Mouse (Mus musculus) small intestine, adult 2 months (tissue): ENCODE data around the gene N4bp2l1. TPM values are rescaled to one million over a fixed set of nuclear protein-coding genes. Genes with fewer than 3 reads are reported as not detected.
A peak's percentile ranks its signal among the peaks of the same experiment; 100 is the strongest.

Experiments used
- H3K27ac ChIP-seq: fragments of 200-500 bp; 2 replicates; pipeline ENCODE4 v1.5.1; 2012; ENCODE audit warnings: low read depth, low read length, control low read depth, inconsistent platforms; ENCODE audit not compliant: insufficient read depth
- H3K27me3 ChIP-seq: fragments of 200-500 bp; 2 replicates; pipeline ENCODE4 v1.6.1; 2012; ENCODE audit warnings: mild to moderate bottlenecking, moderate library complexity, low read length, inconsistent platforms; ENCODE audit not compliant: control insufficient read depth, insufficient read depth
- H3K36me3 ChIP-seq: fragments of 200-500 bp; 2 replicates; pipeline ENCODE4 v1.6.1; 2012; ENCODE audit warnings: mild to moderate bottlenecking, low read length, control low read depth, inconsistent platforms; ENCODE audit not compliant: control insufficient read depth, insufficient read depth
- H3K4me1 ChIP-seq: fragments of 200-500 bp; 2 replicates; pipeline ENCODE4 v1.6.1; 2012; ENCODE audit warnings: low read length, inconsistent platforms, mixed read lengths; ENCODE audit not compliant: control insufficient read depth, insufficient read depth, insufficient read length
- H3K4me3 ChIP-seq: fragments of 200-500 bp; 2 replicates; pipeline ENCODE4 v1.5.1; 2012; ENCODE audit warnings: low read depth, mild to moderate bottlenecking, control low read depth, inconsistent platforms, low read length, moderate library complexity
- CTCF ChIP-seq: fragments of 200-500 bp; IDR thresholded peaks from 2 replicates; pipeline ENCODE4 v1.5.1; 2012; ENCODE audit warnings: low read depth, mild to moderate bottlenecking, control low read depth, inconsistent platforms, low read length, moderate library complexity, mixed read lengths; ENCODE audit not compliant: insufficient replicate concordance, insufficient read length; ENCODE audit errors: extremely low read depth
- POLR2A ChIP-seq: fragments of 200-500 bp; IDR thresholded peaks from 2 replicates; pipeline ENCODE4 v1.6.1; 2012; ENCODE audit warnings: low read depth, mild to moderate bottlenecking, control low read depth, inconsistent platforms, low read length, moderate library complexity
- WGBS: fragments of 180-500 bp; shearing (Covaris S2); methylation state at CpG from one replicate; pipeline ENCODE4 v1.1.7; 2018; 5-methylcytosine and 5-hydroxymethylcytosine counted together
- polyA plus RNA-seq: library from polyadenylated mRNA; depleted of rRNA; stranded (reverse); fragments of >200 nt; gene quantifications from 2 replicates; pipeline ENCODE4 v1.2.3, GENCODE M21; 2012

N4bp2l1 gene
- polyA plus RNA-seq, 1 experiment, result 7.6 TPM

- H3K4me1 ChIP-seq, result peaks cover 13% of the 10 kb centered on the region; the same call in 1 of the 2 replicates
- H3K27me3 ChIP-seq, result no peaks in the 10 kb centered on the region
- 80% methylated on average over 1 of the region's 1 CpGs for WGBS
- no peak overlapping the region for H3K4me3 ChIP-seq
- H3K27ac ChIP-seq, result peak overlapping the region; percentile 57
- TF ChIP-seq POLR2A (no peak), CTCF (no peak)
- H3K36me3 ChIP-seq, result no peaks in the 10 kb centered on the region
These were observed 14.1 kb upstream of the N4bp2l1 start for GRCm38 (mm10) chr5:150611136-150611535.

GRCm38 (mm10) chr5:150607631-150608030, 10.6 kb upstream of the N4bp2l1 start:
- H3K27me3 ChIP-seq, result no peaks in the 10 kb centered on the region
- TF ChIP-seq CTCF, result no peak
- TF ChIP-seq POLR2A, result no peak
- WGBS, result 94% methylated on average over 8 of the region's 8 CpGs
- peaks cover 13% of the 10 kb centered on the region; the same call in 1 of the 2 replicates for H3K4me1 ChIP-seq
- H3K27ac ChIP-seq, result no peak overlapping the region
- H3K36me3 ChIP-seq, result no peaks in the 10 kb centered on the region
- no peak overlapping the region for H3K4me3 ChIP-seq

GRCm38 (mm10) chr5:150606131-150606530, 9.1 kb upstream of the N4bp2l1 start:
- H3K27me3 ChIP-seq, result no peaks in the 10 kb centered on the region
- TF ChIP-seq POLR2A (no peak), CTCF (no peak)
- H3K4me1 ChIP-seq, result peaks cover 5% of the 10 kb centered on the region; the same call in 1 of the 2 replicates
- WGBS, result 97% methylated on average over 6 of the region's 6 CpGs
- H3K36me3 ChIP-seq, result no peaks in the 10 kb centered on the region
- H3K4me3 ChIP-seq, result no peak overlapping the region
- no peak overlapping the region for H3K27ac ChIP-seq

- TF ChIP-seq POLR2A, result no peak
- TF ChIP-seq CTCF, result no peak
- Histone ChIP-seq H3K4me3 (peak overlapping the region; percentile 42; the same call in 1 of the 2 replicates), H3K27ac (peak overlapping the region; percentile 54), H3K4me1 (peaks cover 7% of the 10 kb centered on the region), H3K27me3 (no peaks in the 10 kb centered on the region), H3K36me3 (no peaks in the 10 kb centered on the region)
- 81% methylated on average over 14 of the region's 14 CpGs for WGBS
These were observed 4.6 kb upstream of the N4bp2l1 start for GRCm38 (mm10) chr5:150601441-150602230.

- Histone ChIP-seq H3K36me3 (no peaks in the 10 kb centered on the region), H3K4me1 (peaks cover 7% of the 10 kb centered on the region), H3K27me3 (no peaks in the 10 kb centered on the region), H3K4me3 (peak overlapping the region; percentile 42), H3K27ac (peak overlapping the region; percentile 54)
- no peak for TF ChIP-seq CTCF
- no peak for TF ChIP-seq POLR2A
- 71% methylated on average over 20 of the region's 20 CpGs for whole genome bisulfite sequencing
These were observed 3.8 kb upstream of the N4bp2l1 start for GRCm38 (mm10) chr5:150600554-150601440.

- no peak overlapping the region; the same call in 1 of the 2 replicates for H3K27ac ChIP-seq
- WGBS, result 27% methylated on average over 13 of the region's 13 CpGs
- no peaks in the 10 kb centered on the region for H3K27me3 ChIP-seq
- H3K4me1 ChIP-seq, result peaks cover 12% of the 10 kb centered on the region
- H3K4me3 ChIP-seq, result peak overlapping the region; percentile 46
- TF ChIP-seq POLR2A (no peak), CTCF (no peak; the same call in 1 of the 2 replicates)
- no peaks in the 10 kb centered on the region for H3K36me3 ChIP-seq
These were observed 2.6 kb upstream of the N4bp2l1 start for GRCm38 (mm10) chr5:150599301-150600294.
